ENCODE assay signal across 35 mouse cellular contexts in genomic region chr2:153295196-153295595, GRCm38 (mm10).
"Had no signal": no experiment of that assay in that cellular context is flagged by ENCODE, and none has a peak within 500 bp of the region (broad histone marks: within the 10 kb centered on the region; RNA-seq: fewer than 3 reads in every experiment).

No protein-coding gene starts in this region.

- ATAC-seq: hindbrain, embryonic 16.5 days; hindbrain, postnatal 0 days; inflammation-experienced regulatory T-cells, adult 6 months; intestine, embryonic 15.5 days; intestine, embryonic 16.5 days; intestine, postnatal 0 days had no signal

- H3K36me3 ChIP-seq: heart, embryonic 10.5 days; heart, embryonic 15.5 days; hindbrain, embryonic 10.5 days; hindbrain, embryonic 12.5 days; hindbrain, embryonic 15.5 days; intestine, embryonic 15.5 days had no signal

- DNase-seq: heart, postnatal 10 days; heart, postnatal 14 days; heart, postnatal 36 days; heart, postnatal 4 days; kidney, adult 11 months; kidney, adult 18-20 months; kidney, adult 2 months; kidney, adult 8-10 months; kidney, adult 9 months; kidney, postnatal 10 days; kidney, postnatal 14 days; kidney, postnatal 25 days; kidney, postnatal 36 days; kidney, postnatal 4 days; layer of hippocampus, adult 9-11 months; layer of hippocampus, postnatal 36 days had no signal

- H3K9me3 ChIP-seq: heart, embryonic 10.5 days; heart, embryonic 12.5 days; heart, embryonic 13.5 days; heart, embryonic 15.5 days; hindbrain, embryonic 10.5 days; hindbrain, embryonic 12.5 days; hindbrain, embryonic 13.5 days; hindbrain, embryonic 15.5 days; intestine, embryonic 15.5 days; kidney, embryonic 15.5 days had no signal

- H3K9ac ChIP-seq: heart, embryonic 12.5 days; heart, embryonic 13.5 days; heart, embryonic 15.5 days; hindbrain, embryonic 12.5 days; hindbrain, embryonic 13.5 days; hindbrain, embryonic 14.5 days; hindbrain, embryonic 15.5 days; intestine, embryonic 15.5 days; kidney, embryonic 15.5 days had no signal

- H3K4me2 ChIP-seq: heart, embryonic 11.5 days; heart, embryonic 12.5 days; heart, embryonic 13.5 days; heart, embryonic 15.5 days; hindbrain, embryonic 12.5 days; hindbrain, embryonic 13.5 days; hindbrain, embryonic 14.5 days; hindbrain, embryonic 15.5 days; intestine, embryonic 15.5 days; kidney, embryonic 15.5 days had no signal

- H3K4me3 ChIP-seq: heart, embryonic 10.5 days; heart, embryonic 12.5 days; heart, embryonic 13.5 days; heart, embryonic 15.5 days; hindbrain, embryonic 10.5 days; hindbrain, embryonic 12.5 days; hindbrain, embryonic 13.5 days; hindbrain, embryonic 15.5 days; intestine, embryonic 15.5 days; kidney, embryonic 15.5 days; left cerebral cortex, adult 2 months had no signal

- H3K27me3 ChIP-seq: heart, embryonic 12.5 days; heart, embryonic 13.5 days; heart, embryonic 15.5 days; hindbrain, embryonic 12.5 days; hindbrain, embryonic 13.5 days; hindbrain, embryonic 15.5 days; intestine, embryonic 15.5 days; kidney, embryonic 15.5 days had no signal

- H3K27ac ChIP-seq: heart, embryonic 10.5 days; heart, embryonic 13.5 days; heart, embryonic 15.5 days; hindbrain, embryonic 10.5 days; hindbrain, embryonic 12.5 days; hindbrain, embryonic 13.5 days; hindbrain, embryonic 14.5 days; hindbrain, embryonic 15.5 days; hindbrain, postnatal 0 days; intestine, embryonic 15.5 days; kidney, embryonic 15.5 days; kidney, postnatal 0 days; left cerebral cortex, adult 2 months had no signal
